Comparison of ENCODE assay signal across 8 mouse cellular contexts in the genomic region with DNA sequence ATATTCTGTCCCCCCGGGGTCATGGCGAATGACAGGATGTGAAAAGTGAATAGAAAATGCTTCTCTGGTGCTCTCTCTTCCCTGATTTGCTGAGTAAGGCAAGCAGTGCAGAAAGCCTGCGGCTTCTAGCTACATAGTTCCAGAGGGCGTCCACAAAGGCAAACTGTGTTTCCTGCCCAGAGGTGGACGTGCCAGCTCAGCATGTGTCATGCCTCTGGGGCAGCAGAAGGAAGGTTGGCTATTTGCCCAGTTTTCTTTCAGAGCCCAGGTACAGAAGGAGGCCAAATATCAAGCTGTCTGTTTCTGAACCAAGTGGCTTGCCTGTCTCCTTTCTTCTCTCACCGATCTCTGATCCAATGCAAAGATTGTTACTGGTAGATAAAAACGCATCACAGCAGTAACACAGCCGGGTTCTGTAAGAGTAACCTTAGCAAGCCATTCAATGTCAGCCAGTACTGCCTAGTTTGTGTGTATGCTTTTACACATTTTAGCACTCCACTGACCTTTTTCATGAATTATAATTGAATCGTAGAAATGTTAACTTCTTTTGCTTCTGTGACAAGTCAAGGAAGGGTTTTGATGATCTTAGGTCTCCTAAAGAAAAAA.
DNase-seq lines count a peak whose midpoint lies in the region; TF ChIP-seq lines count a peak whose summit lies in the region.
"Had no signal": no experiment of that assay in that cellular context is flagged by ENCODE, and none has a peak within 500 bp of the region (broad histone marks: within the 10 kb centered on the region; RNA-seq: fewer than 3 reads in every experiment).

No protein-coding gene starts in this region.

- DNase-seq in ovary, adult 18-20 months (ENCODE audit: low spot score) = peak; percentile 2
- DNase-seq in ovary, postnatal 10 days (ENCODE audit: low spot score) = no peak
- DNase-seq in cerebellum, postnatal 14 days = peak; percentile 54 to 74
- DNase-seq in heart, postnatal 4 days = peak; percentile 32
- no peak for DNase-seq in layer of hippocampus, adult 18-20 months (ENCODE audit: low spot score in 2 of 2)
- DNase-seq in spleen, adult 12 weeks (ENCODE audit: low spot score) = no peak

- H3K27me3 ChIP-seq in myocyte (ENCODE audit: control insufficient read depth, insufficient read depth, insufficient read length) = no peaks in the 10 kb centered on the region
- H3K27me3 ChIP-seq: megakaryocyte, embryonic 14.5 days had no signal

- H3K79me2 ChIP-seq in myocyte (ENCODE audit: control insufficient read depth, insufficient read depth) = no peaks in the 10 kb centered on the region

- no peak overlapping the region for H3K4me3 ChIP-seq in myocyte
- H3K4me3 ChIP-seq: megakaryocyte, embryonic 14.5 days had no signal

- H3K36me3 ChIP-seq in myocyte (ENCODE audit: control insufficient read depth, insufficient read depth) = no peaks in the 10 kb centered on the region

- H3ac ChIP-seq in myocyte (ENCODE audit: control insufficient read depth, insufficient read length) = no peak overlapping the region

- no peak for TF ChIP-seq POLR2A in myocyte (IDR thresholded peaks at IDR 0.05; ENCODE audit: insufficient read length, low read depth)

- peak overlapping the region; percentile 51 for H3K4me2 ChIP-seq in myocyte (ENCODE audit: low read depth)

TF ChIP-seq in myocyte, 11 proteins besides CTCF, POLR2A, EP300 and RAD21:
- TF ChIP-seq MYOG (IDR thresholded peaks at IDR 0.05; ENCODE audit: control insufficient read depth in 1 of 3, insufficient read depth in 1 of 3, insufficient read length in 2 of 3, low read depth in 2 of 3) (no peak), TCF3 (IDR thresholded peaks at IDR 0.05; ENCODE audit: insufficient read length, low read depth) (no peak)

Comparison
In these comparisons a context has a peak if more than half of its experiments do, and no peak if none do; other contexts are left out.
1. DNase-seq: peak in ovary, adult 18-20 months (single experiment), cerebellum, postnatal 14 days (2 of 2) and heart, postnatal 4 days (single experiment); none in ovary, postnatal 10 days (single experiment), layer of hippocampus, adult 18-20 months (0 of 2) and spleen, adult 12 weeks (single experiment).